Mouse (Mus musculus): Measurements from ENCODE around the gene Bahcc1.

Gene Bahcc1

DNA sequence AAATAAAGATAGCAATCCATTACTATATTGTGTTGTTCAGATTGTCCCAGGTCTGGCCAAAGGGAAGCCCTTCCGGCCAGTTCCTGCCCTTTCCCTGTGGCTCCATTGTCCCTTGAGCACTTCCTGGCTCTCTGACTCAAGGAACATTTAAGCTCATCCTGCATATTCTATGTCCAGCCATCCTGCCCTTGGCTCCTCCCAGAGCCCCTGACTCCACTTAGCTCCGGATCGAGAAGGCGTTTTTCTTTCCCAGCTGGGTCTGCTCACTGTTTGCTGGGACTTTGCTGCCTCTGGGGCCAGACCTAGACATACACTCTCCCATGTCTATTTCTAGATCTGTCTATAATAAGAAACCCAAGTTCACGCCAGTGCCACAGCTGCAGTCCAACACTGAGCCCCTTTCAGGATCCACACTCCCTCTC lies 26.1 kb upstream of the Bahcc1 start:
- no peak for DNase-seq (ENCODE audit: low spot score in 2 of 2)

DNA sequence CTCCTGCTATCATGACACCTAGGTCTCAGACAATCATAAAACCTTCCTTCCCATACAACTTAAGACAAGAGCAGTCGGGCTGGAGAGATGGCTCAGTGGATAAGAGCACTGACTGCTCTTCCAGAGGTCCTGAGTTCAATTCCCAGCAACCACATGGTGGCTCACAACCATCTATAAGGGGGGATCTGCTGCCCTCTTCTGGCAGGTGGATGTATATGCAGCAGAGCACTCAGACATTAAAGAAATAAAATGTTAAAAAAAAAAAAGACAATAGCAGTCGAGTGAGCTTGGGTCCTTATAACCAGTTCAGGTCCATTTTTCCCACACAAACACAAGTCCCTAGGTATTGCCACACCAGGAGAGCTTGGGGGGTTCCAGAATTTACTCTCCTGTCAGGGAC lies 23.9 kb upstream of the Bahcc1 start:
- no peak for DNase-seq (ENCODE audit: low spot score in 2 of 2)

DNA sequence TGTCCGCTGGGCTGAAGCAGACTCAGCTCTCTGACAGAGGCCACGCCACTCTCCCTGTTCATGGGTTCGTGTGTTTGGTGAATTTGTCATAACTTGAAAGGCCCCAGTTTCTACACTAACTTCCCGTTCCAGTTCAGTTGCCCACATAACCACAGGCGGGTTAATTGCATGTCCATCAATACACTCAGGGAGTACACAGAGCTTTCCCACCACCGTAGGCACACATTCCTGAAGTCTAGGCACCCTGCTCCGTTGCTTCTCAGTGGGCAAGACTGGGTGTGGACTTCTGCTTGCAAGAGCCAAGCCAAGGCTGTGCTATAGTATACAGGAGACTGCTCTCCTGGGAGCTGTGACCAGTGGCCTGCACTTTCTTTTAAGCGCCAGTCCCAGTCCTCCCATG lies 23.3 kb upstream of the Bahcc1 start:
- no peak for DNase-seq (ENCODE audit: low spot score in 2 of 2)

DNA sequence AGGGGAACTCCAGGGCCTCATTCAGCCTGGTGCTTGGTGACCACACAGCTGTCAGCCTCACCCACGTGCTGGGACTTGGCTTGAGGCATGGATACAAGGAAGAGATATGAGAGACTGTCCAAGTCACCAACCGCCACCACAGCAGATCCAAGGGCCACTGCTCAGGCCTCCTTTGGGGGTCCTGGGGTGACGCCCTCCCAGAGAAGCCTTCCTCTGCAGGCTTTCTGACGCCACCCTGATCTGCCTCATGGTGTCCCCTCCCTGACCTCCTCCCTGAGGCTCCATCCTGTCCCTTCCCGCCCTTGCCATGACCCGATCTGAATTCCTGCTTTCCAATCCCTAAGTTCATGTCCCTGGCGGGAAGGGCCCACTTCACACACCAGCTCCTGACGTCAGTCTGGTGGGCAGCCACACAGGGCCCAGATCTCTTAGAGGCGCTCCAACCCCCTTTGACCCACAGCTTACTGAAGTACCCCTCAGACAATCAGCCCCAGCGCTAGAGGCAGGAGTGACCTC lies 17.0 kb upstream of the Bahcc1 start:
- DNase-seq (ENCODE audit: low spot score in 2 of 2) = no peak

DNA sequence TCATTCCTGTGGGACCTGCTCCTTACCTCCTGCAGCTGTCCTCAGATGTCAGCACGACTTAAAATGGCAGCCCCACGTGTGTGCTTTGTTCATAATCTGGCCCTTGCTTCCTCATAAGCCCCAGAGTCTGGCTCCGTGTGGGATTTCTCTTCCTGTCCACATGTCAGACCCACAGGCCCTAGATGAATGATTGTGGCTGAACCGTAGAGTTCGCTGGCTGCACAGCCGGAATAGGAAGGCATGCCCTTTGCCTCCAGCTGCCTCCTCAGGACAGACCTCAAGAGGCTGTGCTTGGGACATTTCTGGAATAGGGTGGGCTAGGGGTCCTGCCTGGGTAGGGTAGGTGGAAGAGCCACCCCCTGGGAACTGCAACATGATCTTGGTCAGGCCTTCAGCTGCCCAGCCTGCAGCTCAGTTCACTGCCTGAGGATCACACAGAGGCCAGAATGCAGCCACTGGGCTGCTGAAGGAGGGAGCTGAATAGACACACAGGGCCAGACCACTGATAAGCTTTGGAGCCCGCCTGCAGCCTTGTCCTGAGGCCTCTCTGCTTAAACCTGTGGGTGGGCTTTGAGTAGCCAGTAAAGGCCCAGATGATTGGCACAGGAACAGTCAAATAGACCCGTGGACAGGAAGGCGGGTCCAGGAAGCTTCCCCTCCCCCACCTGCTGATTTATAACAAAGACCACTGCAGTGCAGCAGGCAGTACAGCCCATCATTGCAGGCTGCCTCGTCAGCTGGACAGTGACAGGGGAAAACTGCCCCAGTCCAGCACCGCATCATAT lies 16.0 kb upstream of the Bahcc1 start:
- no peak for DNase-seq (ENCODE audit: low spot score in 2 of 2)

DNA sequence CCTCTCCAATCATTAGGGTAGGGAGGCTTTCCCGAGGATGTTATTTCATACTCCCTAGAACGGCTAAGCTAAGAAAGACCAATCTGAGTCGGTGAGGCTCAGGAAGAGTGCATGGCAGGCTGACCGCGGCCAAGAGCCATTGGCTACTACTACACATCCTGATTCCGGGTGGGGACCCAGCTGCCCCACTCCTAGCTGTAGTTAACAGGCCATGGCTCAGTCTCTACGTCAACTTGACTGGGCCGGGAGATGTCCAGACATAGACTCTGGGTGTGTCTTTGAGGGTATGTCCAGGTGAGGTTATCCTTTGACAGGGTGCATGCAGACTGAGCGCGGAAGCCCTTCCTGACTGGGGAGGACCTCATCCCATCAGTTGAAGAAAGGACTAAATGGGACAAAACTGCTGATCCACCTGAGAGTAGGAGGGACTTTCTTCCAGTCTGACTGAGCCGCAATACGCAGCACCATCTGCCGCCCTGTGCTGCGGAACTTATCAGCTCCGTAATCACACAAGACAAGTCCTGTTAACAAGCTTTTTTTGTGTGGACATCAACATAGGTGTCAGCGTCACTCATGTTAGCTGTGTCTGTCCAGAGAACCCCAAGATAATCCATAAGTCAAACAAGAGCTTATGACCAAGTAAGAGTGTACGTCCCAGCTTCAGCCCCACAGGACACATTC lies 14.4 kb upstream of the Bahcc1 start:
- DNase-seq (ENCODE audit: low spot score in 2 of 2) = no peak

DNA sequence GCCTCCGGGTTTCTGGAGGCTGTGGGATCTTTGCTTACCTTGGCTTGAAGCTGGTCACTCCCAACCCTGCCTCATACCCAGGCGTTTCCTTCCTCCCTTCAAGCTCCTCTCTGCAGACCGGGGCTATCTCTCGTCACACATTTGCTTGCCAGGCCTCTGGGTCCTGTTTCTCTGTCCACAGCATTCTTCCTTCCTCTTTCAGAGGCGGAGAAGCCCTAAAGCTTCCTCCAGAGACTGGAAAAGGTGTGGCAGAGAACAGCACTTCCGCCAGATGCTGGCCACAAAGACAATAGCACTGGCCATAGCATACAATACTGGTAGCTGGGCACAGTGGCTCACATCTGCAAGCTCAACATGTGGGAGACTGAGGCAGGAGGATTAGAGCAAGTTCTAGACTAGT lies 13.8 kb upstream of the Bahcc1 start:
- DNase-seq (ENCODE audit: low spot score in 2 of 2) = no peak

DNA sequence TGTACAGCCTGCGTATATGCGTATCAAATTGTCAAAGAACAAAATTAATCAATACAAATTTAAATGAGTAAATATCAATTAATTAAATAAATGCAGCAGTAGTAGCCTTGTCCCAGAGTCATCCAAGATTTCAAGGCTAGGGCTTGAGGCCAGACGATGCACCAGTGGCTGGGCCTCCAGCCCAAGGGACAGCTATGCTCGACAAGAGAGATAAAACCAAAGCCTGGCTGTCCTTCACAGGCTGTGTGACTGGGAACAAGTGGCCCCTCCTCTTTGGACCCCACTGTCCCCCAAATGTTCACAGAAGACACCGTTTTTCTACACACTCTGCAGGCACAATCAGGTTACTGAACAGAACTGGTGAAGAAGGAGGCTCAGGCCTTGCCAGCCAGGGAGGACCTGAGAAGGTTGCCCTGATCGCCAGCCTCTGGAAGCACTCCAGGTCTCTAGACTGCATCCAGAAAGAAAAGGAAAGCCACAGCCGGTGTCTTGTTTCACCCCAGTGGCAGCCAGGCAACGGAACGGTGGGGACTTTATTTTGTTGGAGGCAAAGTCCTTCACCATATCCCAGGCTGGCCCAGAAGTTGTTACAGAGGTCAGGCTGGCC lies 12.7 kb upstream of the Bahcc1 start:
- DNase-seq (ENCODE audit: low spot score in 2 of 2) = no peak

DNA sequence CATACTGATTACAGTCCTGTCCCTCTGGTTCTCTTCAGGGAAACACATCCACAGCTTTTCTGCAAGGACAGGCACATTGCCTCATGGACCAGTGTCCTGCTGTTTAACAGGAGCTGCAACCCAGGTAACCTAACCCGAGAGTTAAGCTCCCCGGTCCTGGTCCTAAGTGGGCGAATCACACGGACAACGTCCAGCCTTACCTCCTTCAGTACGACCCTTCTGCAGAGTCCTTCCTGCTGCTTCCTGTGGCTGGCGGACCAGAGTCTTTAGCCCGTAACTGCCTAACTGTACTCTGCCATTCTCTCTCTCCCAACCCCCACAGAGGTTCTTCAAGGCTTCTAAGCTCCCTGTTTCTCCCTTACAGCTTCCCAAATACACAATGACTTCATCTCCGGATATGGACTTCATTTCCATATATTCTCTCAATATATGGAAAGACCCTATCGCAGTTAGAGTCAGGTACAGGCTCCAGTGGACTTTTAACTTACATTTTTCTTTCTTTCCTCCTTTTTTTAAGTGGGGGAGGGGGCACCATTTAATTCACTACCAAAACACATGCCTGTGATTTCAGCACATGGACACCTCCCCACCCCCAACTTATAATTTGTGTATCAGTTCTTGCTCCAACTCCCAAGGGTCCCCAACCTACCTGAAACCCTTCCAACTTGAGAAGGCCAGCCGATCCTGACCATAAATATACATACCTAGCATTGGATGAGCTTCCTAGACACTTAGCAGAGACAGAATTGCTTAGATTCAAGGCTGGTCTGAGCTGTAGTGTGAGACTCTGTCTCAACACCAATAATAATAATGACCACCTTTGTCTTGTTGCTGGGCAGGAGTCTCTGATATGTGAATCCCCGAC lies 11.6 kb upstream of the Bahcc1 start:
- DNase-seq (ENCODE audit: low spot score in 2 of 2) = no peak

DNA sequence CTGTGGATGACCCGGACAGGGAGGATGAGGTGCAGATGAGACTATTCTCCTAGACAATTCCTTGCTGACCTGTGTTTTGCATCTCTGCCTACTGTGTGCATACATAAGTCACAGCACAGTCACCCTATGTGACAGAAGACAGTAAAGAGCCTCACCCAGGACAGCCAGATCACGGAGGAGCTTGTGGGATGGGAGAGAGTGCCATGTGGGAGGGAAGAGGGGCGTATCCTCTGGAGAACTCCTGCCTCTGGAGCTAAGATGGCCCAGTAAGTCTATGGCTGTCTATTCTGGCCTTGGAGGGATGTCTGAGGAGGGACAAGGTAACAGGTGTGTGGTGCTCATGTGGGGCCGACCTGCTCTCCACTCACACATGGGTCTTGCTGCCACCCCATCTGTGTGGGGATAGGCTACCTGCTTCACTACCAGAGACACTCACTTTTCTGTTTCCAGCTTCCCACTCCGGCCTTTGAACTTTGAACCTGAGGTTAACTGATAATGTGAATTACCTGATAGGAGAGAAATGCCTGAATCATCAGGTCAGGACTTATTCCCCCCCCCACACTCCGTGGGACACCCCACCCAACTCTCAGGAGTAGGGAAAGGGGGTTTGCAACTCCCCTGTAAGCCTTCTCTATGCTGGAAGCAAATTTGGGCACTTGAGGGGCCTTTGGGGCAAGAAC lies 10.2 kb upstream of the Bahcc1 start:
- no peak for DNase-seq (ENCODE audit: low spot score in 2 of 2)

DNA sequence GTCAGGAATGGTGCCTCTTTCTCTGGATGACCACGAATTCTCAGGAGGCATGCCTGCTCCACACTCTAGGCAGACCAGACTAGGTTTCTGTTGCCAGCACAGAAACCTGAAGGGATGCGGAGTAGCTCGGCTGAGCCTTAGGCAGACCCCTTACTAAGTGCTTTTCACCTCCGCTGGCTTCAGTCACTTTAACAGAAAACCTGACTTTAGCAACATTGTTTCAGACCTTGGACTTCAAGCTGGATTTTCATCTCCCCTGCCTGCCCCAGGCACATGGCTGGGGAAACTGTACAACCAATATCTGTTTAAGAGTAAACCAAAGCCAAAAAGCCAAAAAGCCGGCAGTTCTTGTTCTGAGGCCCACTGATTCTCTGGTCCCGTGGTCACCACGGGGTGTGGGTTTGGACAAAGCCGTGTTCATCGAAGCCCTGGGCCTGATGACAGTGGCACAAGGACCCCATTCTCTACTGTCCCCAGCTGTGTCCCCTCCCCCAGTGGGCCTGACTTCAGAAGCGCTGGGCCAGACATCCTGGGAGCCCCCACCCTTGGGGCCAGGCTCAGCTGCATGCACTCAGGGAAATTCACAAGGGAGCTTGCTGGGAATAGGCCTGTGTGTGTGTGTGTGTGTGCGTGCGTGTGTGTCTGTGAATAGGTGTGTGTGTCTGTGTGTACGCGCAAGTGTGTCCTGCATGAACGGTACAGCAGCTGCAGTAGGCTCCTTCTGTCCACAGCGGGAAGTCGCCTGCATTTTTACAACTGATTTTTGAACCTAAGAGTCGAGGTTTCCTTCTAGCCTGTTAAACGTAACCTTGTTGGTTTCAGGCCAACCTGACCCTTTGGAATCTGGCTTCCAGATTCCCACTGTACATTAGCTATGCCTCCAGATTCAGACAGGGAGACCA lies 8.9 kb upstream of the Bahcc1 start:
- DNase-seq (ENCODE audit: low spot score in 2 of 2) = no peak

DNA sequence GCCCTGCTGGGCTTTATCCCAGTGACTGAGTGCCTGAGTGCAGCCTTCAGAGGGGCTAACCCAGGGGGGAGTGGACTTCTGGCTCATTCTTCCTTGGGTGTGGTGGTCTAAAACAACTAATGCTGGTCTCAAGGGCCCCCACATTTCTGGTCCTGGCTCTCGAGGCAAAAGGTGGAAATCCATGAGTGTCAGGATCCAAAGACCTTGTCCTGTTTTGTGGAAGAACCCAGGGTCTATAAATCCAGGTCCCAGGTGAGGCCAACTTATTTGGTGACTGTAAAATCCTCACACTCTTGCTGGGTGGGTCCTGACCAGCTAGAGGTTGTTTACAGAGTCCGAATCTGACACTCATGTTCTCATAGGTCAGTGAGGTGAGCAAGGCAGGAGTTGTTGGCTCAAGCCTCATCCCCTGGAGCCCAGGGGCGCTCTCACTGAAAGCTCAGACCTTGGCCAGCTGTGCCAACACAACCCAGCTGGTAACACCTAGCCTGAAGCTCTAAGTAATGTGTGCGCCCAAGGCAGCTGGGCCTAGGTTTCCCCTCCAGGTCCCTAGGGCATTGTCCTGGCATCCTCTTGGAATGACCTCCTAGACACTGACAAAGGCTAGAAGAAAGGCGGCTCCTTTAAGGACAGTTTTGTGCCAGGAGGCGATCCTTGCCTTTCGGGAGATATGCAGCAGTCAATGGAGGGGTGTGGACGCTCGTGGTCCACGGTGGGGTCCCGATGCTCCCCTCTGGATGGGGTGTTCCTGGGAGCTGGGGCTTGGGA lies 8.1 kb upstream of the Bahcc1 start:
- DNase-seq (ENCODE audit: low spot score in 2 of 2) = no peak

DNA sequence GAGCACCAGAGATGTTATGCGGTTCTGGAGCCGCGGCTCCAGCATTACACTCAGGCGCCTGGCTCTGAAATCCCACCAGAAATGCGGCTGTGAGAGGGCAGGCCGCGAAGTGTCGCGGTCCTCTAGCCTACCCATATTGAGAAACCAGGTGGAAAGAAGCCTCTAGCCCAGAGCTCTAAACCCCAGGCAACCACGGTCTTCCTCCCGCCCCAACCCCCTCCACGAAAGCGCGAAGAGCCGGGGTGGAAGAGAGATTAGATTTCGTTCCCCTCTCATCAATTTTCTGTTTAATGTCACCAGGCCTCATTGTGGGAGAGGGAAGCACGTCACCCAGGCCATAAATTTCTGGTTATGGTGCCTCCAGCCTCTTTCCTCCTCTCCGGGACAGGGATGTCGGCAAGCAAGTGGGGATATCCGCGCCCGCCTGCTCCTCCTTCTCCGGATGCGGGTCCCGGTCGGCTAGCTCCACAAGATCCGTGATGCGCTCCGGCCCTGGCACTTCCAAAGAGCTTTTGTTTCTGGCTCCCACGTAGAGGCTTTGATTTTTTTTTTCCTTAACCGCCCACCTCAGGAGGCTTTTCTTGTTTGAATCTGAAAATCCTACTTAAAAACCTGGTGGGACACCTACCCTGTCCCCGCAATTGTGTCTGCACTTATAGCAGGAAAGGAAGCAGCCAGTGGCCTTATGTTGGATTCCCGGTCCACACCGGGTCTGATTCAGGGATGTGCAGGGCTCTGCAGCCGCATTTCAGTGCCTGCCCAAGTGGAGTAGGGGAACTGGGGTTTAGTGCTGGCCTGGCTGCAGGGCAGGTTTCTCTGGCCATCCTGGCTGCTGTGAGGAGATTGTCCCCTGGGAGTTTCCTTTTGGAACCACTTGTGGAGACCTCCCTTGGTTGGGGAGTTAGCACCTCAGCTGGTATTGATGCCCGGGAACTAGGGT lies 7.2 kb upstream of the Bahcc1 start:
- DNase-seq (ENCODE audit: low spot score in 2 of 2) = no peak

DNA sequence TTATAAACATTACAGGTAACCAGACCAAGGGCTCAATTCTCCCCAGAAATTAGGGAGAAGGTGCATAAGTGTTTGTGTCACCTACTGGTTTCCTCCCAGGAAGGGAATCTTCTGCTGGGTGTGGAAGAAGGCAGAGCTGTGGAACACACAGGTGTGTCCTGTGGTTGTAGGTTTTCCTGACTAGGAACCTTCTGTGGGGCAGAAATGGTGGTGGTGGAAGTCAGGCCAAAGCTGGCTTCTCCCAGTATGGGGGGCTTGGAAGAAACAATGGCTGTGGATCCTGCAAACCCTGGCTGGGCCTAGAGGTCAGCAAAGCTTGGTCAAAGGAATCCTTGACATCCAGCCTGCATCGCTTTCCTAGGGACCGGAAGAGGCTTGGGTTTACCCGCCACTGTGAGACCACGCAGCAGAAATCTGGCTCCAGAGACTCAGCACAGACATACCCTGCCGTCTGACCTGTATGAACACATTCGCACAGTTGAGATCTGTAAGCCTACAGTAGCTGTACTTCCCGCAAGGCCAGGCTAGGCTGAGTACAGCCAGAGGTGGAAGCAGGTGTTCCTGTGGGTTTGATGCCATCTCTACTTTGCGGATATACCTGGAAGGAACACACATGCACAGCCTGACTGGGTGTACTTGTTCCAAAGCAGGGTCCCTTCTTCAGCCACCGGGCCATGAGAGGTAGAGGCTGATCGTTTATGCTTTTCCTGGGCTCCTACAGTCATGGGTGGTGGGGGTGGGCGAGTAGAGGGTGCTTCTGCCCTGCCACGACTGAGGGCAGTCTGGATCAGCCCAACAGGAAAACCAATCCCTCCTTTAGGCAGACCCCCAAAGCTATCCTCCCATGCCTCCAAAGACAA lies 6.1 kb upstream of the Bahcc1 start:
- DNase-seq (ENCODE audit: low spot score in 2 of 2) = no peak

DNA sequence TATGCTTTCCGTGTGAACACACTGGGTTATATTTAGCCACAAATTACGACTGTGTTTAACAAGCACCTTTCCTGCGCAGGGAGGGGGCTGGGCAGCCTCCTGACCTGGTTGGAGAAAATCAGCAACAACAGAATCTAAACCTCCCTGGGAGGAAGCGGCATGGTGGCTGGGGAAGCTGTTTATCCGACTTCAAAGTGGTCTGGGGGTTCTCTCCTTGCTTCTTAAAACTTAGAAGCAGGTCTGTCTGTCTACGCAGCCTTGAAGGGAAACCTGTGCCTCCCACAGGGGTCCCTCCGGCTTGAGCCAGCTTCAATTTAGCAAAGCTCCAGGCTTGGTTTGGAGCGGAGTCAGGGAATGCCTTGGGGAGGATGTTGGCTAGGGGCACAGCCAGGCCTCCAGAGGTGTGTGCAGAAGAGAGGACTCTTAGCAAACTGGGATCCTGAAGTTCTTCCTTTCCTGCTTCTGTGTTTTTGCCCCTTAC lies 5.1 kb upstream of the Bahcc1 start:
- DNase-seq (ENCODE audit: low spot score in 2 of 2) = no peak

DNA sequence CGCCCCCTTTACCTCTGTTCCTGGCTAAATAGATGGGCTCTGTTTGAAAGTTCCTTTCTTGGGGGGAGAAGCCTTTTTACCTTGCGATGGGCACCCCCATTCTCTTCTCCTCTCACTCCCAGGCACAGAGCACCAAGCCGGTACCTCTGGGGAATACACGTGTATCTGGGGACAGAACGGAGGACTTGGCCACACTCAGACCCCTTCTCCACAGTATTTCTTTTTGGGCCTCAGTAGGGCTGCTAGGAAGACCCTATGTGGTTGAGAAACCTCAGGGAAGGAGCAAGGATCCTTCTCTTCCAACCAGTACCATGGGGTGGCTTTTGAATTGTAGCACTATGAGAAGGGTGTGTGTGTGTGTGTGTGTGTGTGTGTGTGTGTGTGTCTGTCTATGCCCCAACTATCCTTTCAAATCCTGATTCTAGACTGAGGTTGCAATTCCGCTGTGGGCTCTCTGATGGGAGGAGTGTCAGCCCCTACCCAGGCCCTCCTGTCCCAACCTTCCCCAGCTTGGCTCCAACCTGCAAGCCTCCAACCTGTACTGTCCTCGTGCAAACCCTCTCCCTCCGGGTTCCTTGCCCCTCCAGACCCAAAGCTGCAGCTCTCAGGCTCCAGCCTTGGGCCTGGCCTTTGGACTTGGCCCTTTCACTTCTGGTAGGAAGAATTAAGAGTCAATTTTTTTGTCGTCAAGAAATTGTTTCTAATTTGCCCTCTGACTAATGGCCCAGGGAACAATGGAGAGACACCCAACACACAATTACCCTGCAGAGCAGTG lies 4.4 kb upstream of the Bahcc1 start:
- DNase-seq (ENCODE audit: low spot score in 2 of 2) = no peak
